Mouse (Mus musculus) left cerebral cortex, postnatal 4 days (tissue): ENCODE results near the gene Ntrk3. TPM values are rescaled to one million over a fixed set of nuclear protein-coding genes. Genes with fewer than 3 reads are reported as not detected.

Experiments used
- DNase-seq: peaks from one replicate; pipeline ENCODE4 v3.0.0-alpha.2; 2022
- intact Hi-C: fragments of 180-260 bp; cut with DNase I; formaldehyde crosslinking; loops from one replicate; pipeline ENCODE4 v1.15.1; 2025
- total RNA-seq, 2 experiments: library from RNA; stranded (reverse); gene quantifications; 2 replicates each; pipeline ENCODE4 v1.2.3; 2021

Ntrk3 gene
- total RNA-seq, 2 experiments from 2014 or later = 130 to 143 TPM

- intact Hi-C loops = no loop called here
- no peak for DNase-seq
Observed at GRCm38 (mm10) chr7:78459021-78459420, 278.8 kb downstream of the Ntrk3 start.

GRCm38 (mm10) chr7:78451666-78452065, 286.1 kb downstream of the Ntrk3 start:
- no peak for DNase-seq
- intact Hi-C loops = no loop called here

DNA sequence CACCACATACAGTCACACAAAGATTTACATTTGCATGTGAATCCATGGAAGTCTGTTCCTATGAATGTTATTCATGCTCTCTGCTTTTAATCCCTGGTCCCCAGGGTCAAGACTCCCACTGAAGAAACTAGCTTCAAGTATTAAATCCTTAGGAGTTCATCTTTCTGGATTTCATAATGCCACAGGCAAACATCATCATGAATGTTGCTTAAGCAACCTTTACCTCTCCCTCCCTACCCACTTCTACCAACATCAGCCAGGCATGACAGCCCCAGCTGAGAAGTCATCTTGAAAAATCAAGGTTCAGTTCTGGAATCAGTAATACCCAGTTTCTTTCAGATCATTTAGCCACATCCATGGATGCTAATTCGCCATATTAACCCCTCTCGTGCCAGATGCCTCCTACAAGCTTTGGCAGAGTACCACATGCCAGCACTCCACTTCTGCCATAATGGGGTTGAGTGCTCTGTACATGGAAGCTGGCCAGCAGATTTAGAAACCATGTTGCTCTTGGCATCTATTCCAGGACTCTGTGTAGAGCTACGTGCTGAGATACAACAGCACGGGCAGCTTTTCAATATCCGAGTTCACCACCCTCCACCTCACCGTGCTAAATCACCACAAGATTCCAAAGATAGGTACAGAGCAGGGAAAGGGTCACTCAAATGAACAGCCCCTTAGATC, 287.8 kb downstream of the Ntrk3 start:
- peak; percentile 52 for DNase-seq
- intact Hi-C loops = no loop called here

DNA sequence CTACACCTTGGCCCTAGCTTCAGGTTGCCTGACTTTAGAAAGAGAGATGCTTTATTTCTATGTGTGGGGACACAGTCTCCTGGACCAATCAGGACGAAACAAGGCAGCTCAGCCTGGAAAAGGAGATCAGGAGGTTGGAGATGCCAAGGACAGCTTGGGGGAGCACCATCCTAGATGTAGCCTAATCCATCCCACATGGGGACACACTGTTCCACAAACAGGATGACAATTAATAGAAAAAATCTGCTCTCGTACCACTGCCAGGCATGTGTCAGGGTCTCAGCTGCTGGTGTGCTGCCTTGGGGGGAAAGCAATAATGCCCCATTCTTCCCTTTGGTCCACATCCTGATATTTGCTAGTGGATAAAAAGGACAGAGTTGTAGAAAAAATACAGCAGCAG, 289.0 kb downstream of the Ntrk3 start:
- DNase-seq = no peak
- intact Hi-C loops = no loop called here

- intact Hi-C loops = no loop called here
- DNase-seq = no peak
Observed at GRCm38 (mm10) chr7:78443373-78444036, 294.3 kb downstream of the Ntrk3 start.

DNA sequence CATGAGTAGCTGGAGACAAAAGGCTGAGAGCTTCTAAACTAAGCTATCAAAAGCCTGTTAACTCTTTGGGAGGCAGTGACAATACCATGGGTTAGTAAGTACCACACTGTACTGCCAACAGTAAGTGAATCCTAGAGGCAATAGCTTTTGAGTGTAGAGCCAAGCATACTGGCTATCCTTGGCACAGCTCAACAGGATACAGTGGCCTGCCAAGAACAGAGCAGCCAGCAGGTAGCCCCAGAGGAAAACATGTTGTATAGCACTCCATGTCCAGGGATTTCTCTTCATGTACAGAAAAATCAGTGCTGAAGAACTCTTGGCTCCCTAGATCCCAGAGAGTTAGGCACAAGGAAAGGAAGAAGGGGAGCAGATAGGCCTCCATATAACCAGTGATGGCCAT, 296.1 kb downstream of the Ntrk3 start:
- intact Hi-C loops = no loop called here
- DNase-seq = no peak

GRCm38 (mm10) chr7:78440896-78441295, 296.9 kb downstream of the Ntrk3 start:
- intact Hi-C loops = no loop called here
- no peak for DNase-seq

- intact Hi-C loops = no loop called here
- DNase-seq = no peak
Observed at GRCm38 (mm10) chr7:78440476-78440875, 297.3 kb downstream of the Ntrk3 start.

DNA sequence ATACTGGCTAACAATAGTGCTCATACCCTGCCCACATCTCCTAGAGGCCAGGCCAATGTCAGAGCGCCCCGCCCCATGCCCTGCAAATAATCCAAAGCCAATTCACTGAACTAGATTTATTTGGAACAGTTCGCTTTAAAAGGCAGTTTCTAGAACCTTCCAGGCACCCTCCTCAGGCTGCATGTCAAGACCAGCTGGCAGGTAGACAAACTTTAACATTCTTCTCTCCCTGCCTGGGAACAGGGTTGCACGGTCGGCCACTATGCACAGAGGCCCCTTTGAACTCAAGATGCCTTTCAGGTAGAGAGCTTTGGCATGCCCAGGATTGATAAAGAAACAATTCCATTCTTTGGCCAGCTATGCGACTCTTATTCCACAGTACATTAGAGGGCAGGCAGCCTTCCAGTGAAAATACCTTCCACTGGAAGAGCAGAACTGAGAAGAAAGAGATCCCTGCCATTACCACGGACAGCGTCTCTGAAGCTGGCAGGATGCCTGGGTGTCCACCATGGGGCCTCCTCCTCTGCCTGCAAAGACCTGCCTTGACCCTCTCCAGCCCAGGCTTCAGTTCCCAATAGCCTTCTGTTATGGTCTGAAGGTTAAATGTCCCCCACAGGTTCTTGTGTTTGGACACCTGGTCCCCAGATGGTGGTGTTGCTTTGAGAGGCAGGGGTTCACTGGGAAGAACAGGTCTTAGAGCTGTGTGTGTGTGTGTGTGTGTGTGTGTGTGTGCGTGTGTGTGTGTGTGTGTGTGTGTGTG, 298.3 kb downstream of the Ntrk3 start:
- DNase-seq = peak; percentile 63
- intact Hi-C loops = no loop called here

- intact Hi-C loops = no loop called here
Observed at GRCm38 (mm10) chr7:78433617-78434144, 304.1 kb downstream of the Ntrk3 start.

DNA sequence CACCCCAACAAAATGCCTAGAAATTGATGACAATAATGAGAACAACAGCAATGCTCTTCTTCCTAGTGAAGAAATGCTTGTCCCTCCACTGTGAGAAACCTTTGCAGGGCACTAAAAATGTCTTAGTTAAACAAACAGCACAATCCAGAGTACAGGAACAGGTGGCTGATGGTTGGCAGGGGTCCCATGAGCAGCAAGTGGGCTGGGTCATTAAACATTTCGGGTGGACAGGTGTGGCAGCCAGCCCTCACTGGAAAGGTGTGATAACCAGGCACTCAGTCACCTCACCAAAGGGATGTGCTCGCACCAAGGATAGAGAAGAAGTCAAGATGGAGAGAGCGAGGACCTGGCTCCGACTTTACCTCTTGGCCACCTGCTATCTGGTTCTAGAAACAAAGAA, 306.2 kb downstream of the Ntrk3 start:
- no peak for DNase-seq
- intact Hi-C loops = no loop called here

More at GRCm38 (mm10) chr7:78433617-78434144, 304.1 kb downstream of the Ntrk3 start:
- DNase-seq = no peak

- intact Hi-C loops = no loop called here
- no peak for DNase-seq
Observed at GRCm38 (mm10) chr7:78412172-78412571, 325.6 kb downstream of the Ntrk3 start.

DNA sequence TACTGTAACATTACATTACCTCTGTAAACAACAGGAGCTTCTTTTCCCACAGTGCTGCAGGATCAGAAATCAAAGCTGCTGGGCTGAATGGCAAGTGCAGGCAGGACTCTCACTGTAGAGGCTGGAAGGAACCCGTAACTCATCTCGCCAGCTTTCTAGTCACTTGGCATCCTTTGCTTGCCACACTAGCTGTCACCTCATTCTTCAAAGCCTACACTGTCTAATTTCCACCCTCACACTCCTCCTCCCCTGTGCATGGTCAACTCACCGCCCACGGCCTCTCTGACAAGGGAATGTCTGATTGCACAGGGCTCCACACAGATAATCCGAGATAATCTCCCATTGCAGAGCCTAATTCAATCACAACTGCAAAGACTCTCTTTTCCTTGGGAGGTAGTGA, 327.8 kb downstream of the Ntrk3 start:
- DNase-seq = no peak
- intact Hi-C loops = no loop called here

GRCm38 (mm10) chr7:78406641-78407291, 331.0 kb downstream of the Ntrk3 start:
- intact Hi-C loops = no loop called here

DNA sequence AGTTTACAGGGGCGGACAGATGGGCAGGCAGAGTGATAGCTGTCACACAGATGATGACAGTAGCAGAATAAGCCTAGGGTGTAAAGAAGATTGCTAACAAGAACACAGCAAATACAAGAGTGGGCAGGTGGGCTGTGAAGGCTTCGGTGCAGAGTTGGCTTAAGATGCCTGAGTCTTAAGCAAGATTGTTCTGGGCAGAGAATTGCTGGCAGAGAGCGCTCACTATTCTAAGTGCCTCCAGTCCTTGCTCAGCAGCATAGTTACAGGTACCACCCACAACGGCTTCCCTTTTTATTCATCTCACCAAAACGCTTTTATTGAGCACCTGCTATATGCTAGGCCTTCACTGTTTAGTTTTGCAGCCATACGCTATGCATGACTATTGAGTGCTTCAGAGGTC, 333.3 kb downstream of the Ntrk3 start:
- intact Hi-C loops = no loop called here
- no peak for DNase-seq

More at GRCm38 (mm10) chr7:78406641-78407291, 331.0 kb downstream of the Ntrk3 start:
- DNase-seq = no peak

- intact Hi-C loops = no loop called here
- no peak for DNase-seq
Observed at GRCm38 (mm10) chr7:78402495-78402894, 335.3 kb downstream of the Ntrk3 start.

- intact Hi-C loops = no loop called here
Observed at GRCm38 (mm10) chr7:78400219-78400618, 337.6 kb downstream of the Ntrk3 start.

GRCm38 (mm10) chr7:78398377-78398776, 339.4 kb downstream of the Ntrk3 start:
- DNase-seq = no peak
- intact Hi-C loops = no loop called here

More at GRCm38 (mm10) chr7:78400219-78400618, 337.6 kb downstream of the Ntrk3 start:
- DNase-seq = no peak

DNA sequence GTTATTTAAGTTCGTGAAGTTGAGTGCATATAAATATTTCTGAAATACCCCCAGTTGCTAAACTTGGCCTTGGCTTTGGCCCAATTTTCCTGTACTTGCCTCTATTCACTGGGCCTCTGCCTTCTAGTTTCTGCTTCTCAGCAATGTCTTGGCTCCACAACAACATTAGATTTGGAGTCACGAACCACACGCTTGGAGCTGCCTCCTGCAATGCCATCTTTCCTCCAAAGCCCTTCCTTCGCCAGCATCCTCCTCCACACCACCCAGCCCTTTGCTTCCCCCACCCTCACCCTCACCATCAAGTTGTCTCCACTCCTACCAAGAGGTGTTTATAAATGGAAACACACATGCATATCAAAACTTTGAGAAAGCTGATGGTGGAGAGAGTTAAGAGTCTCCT, 340.6 kb downstream of the Ntrk3 start:
- DNase-seq = no peak
- intact Hi-C loops = no loop called here

DNA sequence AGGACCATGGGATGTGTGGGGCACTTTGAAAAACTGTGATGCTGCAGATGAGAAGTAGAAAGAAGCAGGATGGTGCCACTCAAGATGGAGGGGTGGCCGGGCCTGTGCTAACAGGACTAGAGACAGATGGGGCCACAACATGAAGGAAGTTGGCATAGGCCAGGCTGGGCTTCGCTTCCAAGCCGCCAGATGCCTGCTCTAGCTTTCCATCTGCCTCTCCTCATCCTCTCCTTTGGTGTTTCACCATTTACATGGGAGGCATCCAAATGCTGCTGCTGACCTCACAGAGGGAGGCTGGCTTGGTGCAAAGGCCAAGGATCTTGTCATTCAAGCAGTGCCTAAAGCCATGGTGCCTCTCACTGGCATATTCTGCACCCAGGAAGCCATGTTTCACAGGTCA, 347.8 kb downstream of the Ntrk3 start:
- DNase-seq = peak; percentile 79
- intact Hi-C loops = no loop called here

DNA sequence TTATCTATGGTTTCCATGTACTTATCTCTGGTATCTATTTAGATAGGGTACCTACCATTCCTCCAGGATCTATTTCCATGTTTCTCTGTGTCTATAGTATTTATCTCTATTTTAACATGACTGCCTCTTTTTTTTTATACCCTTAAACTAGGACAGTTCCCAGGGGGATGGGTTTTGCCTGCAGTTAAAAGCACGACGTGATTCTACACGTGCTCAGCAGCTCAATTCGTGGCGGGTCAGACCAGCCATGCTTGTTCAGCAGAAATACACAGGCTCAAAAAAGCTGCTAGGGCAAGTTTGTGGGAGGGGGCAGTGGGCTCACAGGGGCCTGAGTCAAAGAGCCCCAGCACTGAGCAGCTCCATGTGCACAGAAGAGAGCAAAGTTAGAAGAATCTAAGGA, 349.7 kb downstream of the Ntrk3 start:
- DNase-seq = no peak
- intact Hi-C loops = no loop called here
